Mouse (Mus musculus) MEL-GATA-1-ER (cell line): Measurements from ENCODE around the gene Gbx1.

Source experiments
- DNase-seq: peaks from one replicate; pipeline ENCODE4 v3.0.0-alpha.2; 2012; ENCODE audit warnings: low read depth; ENCODE audit errors: extremely low read depth

Gene Gbx1

GRCm38 (mm10) chr5:24525360-24526189 lies 1.4 kb downstream of the Gbx1 start:
- no peak for DNase-seq

DNA sequence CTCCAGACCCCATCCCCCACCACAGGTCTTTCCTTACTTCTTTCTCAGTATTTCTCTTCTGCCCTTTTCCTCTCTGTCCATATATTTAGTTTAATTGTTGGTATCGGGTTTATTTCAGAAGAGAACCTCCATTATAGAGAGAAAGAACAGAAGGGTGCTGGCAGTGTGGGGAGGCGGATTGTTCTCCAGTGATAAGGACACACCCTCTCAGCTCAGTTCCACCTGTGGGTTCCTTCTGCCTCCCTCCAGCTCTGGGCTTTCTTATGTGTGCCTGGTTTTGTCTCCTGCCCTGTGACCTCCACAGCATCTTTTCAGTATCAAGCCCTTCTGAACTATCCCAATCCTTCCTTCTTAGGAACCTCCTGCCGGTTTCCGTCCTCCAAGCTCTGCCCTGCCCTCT lies 2.5 kb downstream of the Gbx1 start:
- DNase-seq = no peak

GRCm38 (mm10) chr5:24523806-24524205 lies 3.2 kb downstream of the Gbx1 start:
- no peak for DNase-seq

- DNase-seq = no peak
Measured at GRCm38 (mm10) chr5:24521366-24521765, 5.6 kb downstream of the Gbx1 start.

GRCm38 (mm10) chr5:24512271-24512670 lies 14.7 kb downstream of the Gbx1 start:
- no peak for DNase-seq

DNA sequence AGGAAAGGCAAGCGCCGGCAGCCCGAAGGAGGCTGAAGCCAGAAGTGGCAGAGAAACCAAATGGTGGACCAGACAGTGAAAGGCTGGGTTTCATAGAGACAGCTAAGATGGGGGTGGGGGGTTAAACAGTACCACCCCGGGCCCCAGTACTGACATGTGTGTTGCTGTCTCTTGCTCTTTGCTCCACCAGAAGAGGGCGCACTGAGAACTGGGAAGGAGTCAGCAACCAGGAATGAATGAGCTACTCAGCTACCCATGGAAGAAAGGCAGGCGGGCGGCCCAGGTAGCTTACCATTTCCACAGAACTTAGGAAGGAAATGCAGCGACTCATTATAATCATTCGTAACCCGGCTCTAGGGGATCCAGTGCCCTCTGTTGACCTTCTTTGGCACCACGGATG lies 16.4 kb downstream of the Gbx1 start:
- DNase-seq = no peak

GRCm38 (mm10) chr5:24508406-24508805 lies 18.6 kb downstream of the Gbx1 start:
- no peak for DNase-seq

- peak; percentile 95 for DNase-seq
Measured at GRCm38 (mm10) chr5:24505513-24505912, 21.5 kb downstream of the Gbx1 start.

DNA sequence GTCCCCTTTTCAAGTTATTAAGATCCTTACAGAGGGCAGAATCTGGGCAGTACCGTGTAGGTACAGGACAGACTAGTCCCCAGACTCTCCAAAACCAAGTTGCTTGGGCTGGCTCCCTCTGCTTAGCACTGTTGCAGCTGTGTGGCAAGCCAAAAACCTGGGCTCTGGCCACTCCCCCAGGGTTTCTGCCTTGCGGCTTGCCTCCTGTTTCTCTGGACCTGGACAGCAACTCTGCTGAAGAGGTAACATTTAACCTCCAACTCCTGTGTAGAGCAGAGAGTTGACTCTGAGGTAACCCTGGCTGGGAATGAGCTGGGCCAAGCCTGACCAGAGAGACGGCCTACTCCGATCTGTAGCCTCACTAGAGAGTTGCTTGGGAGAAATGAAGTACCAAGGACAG lies 24.2 kb downstream of the Gbx1 start:
- no peak for DNase-seq

DNA sequence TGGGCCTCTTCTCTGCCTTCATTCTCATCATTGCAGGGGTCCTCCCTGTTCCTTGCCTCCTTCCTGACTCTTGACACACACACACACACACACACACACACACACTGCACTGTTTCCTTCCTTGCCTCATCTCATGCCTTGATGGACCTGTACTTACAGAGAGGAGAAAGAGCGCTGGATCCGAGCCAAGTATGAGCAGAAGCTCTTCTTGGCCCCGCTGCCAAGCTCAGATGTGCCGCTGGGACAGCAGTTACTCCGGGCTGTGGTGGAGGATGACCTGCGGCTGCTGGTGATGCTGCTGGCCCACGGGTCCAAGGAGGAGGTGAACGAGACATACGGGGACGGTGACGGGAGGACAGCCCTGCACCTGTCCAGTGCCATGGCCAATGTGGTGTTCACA lies 26.2 kb downstream of the Gbx1 start:
- no peak for DNase-seq

DNA sequence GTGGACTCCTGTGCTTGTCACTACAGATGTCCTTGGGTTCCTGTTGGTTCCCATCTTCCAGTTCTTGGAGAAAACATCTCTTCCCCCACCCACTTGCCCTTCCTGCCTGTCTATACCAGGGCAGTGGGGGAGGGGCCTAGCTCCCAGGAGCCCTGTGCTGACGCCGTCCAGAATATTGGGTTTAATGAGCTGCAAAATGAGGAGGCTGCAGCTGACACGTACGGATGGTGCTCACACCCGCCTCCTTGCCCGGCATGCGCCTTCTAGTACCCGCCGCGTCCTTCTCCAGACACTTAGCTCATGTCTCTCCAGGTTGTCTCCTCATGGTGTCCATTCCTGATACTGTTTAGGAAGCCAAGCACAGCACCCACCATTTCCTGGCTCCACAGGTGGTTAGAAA lies 27.9 kb downstream of the Gbx1 start:
- DNase-seq = no peak

DNA sequence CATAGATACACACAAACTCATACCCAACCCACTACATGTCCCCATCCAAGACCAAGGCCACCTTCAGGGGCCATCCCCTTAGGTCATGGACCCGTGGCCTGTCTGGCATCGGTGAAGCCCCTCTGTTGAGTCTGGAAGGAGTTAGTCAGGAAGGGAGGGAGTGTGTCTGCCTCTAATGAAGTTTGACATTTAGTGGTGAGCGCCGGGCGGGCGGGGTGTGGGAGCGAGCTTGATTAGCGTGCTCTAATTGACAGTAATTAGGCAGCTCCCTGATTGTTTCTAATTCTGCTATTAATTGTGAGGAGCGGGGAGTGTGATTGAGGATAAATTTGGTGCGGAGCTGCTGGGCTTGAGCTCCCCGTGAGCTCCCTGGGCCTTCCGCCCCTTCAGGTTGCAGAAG lies 29.5 kb downstream of the Gbx1 start:
- DNase-seq = no peak

GRCm38 (mm10) chr5:24496756-24497155 lies 30.2 kb downstream of the Gbx1 start:
- DNase-seq = no peak

GRCm38 (mm10) chr5:24495019-24495418 lies 32.0 kb downstream of the Gbx1 start:
- no peak for DNase-seq

GRCm38 (mm10) chr5:24492546-24493285 lies 34.3 kb downstream of the Gbx1 start:
- no peak for DNase-seq

- no peak for DNase-seq
Measured at GRCm38 (mm10) chr5:24490413-24490920, 36.5 kb downstream of the Gbx1 start.

- DNase-seq = no peak
Measured at GRCm38 (mm10) chr5:24486738-24487137, 40.3 kb downstream of the Gbx1 start.

- peak; percentile 42 for DNase-seq
Measured at GRCm38 (mm10) chr5:24486097-24486496, 40.9 kb downstream of the Gbx1 start.

DNA sequence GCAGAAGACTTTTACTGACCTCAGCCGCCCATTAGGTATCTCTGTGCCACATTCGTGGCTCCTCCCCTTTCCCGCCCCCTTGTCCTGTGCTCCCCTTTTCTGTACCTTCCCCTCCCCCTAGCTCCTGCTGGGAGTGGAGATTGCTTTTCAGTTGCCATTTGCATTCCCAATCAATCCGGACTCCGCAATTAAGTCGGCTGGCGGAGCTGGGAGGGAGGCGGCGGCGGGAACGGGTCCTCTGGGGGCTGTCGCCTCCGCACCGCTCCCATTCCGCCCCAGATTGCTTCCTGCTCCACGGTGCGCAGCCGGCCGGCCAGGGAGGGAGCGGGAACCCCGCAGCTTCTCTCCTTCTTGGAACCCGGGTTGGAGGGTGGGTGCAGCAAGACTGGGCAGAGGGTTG lies 42.0 kb downstream of the Gbx1 start:
- no peak for DNase-seq

- DNase-seq = peak; percentile 29
Measured at GRCm38 (mm10) chr5:24483326-24483725, 43.7 kb downstream of the Gbx1 start.

GRCm38 (mm10) chr5:24482247-24483079 lies 44.5 kb downstream of the Gbx1 start:
- DNase-seq = no peak

DNA sequence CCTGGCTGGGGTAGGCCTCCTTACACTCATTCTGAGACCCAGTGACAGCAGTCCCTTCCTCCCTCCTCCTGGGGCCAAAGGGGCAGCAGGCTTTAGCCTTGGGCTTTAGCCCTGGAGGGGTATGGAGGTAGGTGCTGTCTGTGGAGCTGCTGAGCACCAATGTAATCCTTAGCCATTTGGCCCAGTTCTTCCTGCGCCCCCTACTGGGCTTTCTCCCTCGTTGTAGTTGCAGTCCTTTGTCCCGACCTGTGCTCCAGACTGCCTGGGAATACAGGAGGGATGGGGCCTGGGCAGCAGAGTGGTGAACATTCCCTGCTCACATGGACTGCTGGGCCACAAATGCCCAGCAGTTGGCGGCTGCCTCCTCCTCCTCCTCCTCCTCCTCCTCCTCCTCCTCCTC lies 45.4 kb downstream of the Gbx1 start:
- DNase-seq = no peak
